14 mouse cellular contexts compared by ENCODE assay signal in genomic region chr6:99924181-99924580, GRCm38 (mm10).
"Had no signal": no experiment of that assay in that cellular context is flagged by ENCODE, and none has a peak within 500 bp of the region (broad histone marks: within the 10 kb centered on the region; RNA-seq: fewer than 3 reads in every experiment).

No protein-coding gene starts in this region.

- H3K9me3 ChIP-seq: limb, embryonic 15.5 days; liver, embryonic 13.5 days; lung, embryonic 15.5 days; midbrain, embryonic 13.5 days had no signal

- H3K36me3 ChIP-seq: limb, embryonic 15.5 days; liver, embryonic 13.5 days; lung, embryonic 15.5 days; midbrain, embryonic 13.5 days had no signal

- H3K4me2 ChIP-seq: limb, embryonic 15.5 days; liver, embryonic 13.5 days; lung, embryonic 15.5 days; midbrain, embryonic 13.5 days had no signal

- H3K4me3 ChIP-seq: layer of hippocampus, adult 2 months; limb, embryonic 15.5 days; liver, embryonic 13.5 days; lung, embryonic 15.5 days; midbrain, embryonic 13.5 days had no signal

- H3K27me3 ChIP-seq: liver, embryonic 13.5 days; lung, embryonic 15.5 days had no signal

- H3K9ac ChIP-seq: limb, embryonic 15.5 days; liver, embryonic 13.5 days; liver, postnatal 0 days; lung, embryonic 15.5 days; midbrain, embryonic 13.5 days had no signal

- ATAC-seq: liver, postnatal 0 days; midbrain, embryonic 13.5 days had no signal

- H3K27ac ChIP-seq: layer of hippocampus, adult 2 months; limb, embryonic 15.5 days; liver, embryonic 13.5 days; lung, embryonic 15.5 days; midbrain, embryonic 13.5 days had no signal

- H3K4me1 ChIP-seq: limb, embryonic 15.5 days; liver, embryonic 13.5 days; midbrain, embryonic 13.5 days had no signal

- DNase-seq: kidney, adult 9 months; kidney, postnatal 10 days; kidney, postnatal 4 days; left cerebral cortex, postnatal 4 days; liver, embryonic 13.5 days; liver, postnatal 0 days; right cerebral cortex, postnatal 4 days; spleen, adult 18-20 months; thymus, adult 2 months; thymus, postnatal 25 days had no signal
